Mouse (Mus musculus) liver, embryonic 11.5 days (tissue): ENCODE measurements around the gene Dync1li2. TPM values are rescaled to one million over a fixed set of nuclear protein-coding genes. Genes with fewer than 3 reads are reported as not detected.

Source experiments
- ATAC-seq: fragments of 200-750 bp; cut with Nextera tagmentation; replicated peaks from 2 replicates; pipeline ENCODE4 v1.8.0; 2017; ENCODE audit warnings: moderate number of reproducible peaks, mild to moderate bottlenecking, moderate TSS enrichment, moderate library complexity; ENCODE audit not compliant: low FRiP score
- DNase-seq: peaks from one replicate; pipeline ENCODE4 v3.0.0-alpha.2; 2017; ENCODE audit warnings: low spot score
- H3K27ac ChIP-seq: fragments of 300-500 bp; sonication (generic); 2 replicates; pipeline ENCODE4 v1.5.1; 2014; ENCODE audit warnings: mild to moderate bottlenecking, low read depth, low read length, control low read depth
- H3K27me3 ChIP-seq: fragments of 300-500 bp; sonication (generic); replicated peaks from 2 replicates; pipeline ENCODE4 v1.6.1; 2014; ENCODE audit warnings: low read length, mixed read lengths; ENCODE audit not compliant: control insufficient read depth, insufficient read depth
- H3K36me3 ChIP-seq: fragments of 300-500 bp; sonication (generic); 2 replicates; pipeline ENCODE4 v1.6.1; 2014; ENCODE audit warnings: mild to moderate bottlenecking, low read length, moderate library complexity, mixed read lengths; ENCODE audit not compliant: control insufficient read depth, insufficient read depth
- H3K4me1 ChIP-seq: fragments of 300-500 bp; sonication (generic); replicated peaks from 2 replicates; pipeline ENCODE4 v1.6.1; 2014; ENCODE audit warnings: low read length, mixed read lengths; ENCODE audit not compliant: control insufficient read depth, insufficient read depth
- H3K4me2 ChIP-seq: fragments of 300-500 bp; sonication (generic); 2 replicates; pipeline ENCODE4 v1.6.1; 2014; ENCODE audit warnings: mild to moderate bottlenecking, control low read depth, moderate library complexity
- H3K4me3 ChIP-seq: fragments of 300-500 bp; sonication (generic); 2 replicates; pipeline ENCODE4 v1.5.1; 2014; ENCODE audit warnings: low read depth, low read length, control low read depth
- H3K9ac ChIP-seq: fragments of 300-500 bp; sonication (generic); 2 replicates; pipeline ENCODE4 v1.6.1; 2014; ENCODE audit warnings: low read depth, low read length, control low read depth
- H3K9me3 ChIP-seq: fragments of 300-500 bp; sonication (generic); 2 replicates; pipeline ENCODE4 v1.6.1; 2016; ENCODE audit warnings: low read length, inconsistent platforms, mixed read lengths; ENCODE audit not compliant: control insufficient read depth
- WGBS: fragments of 180-500 bp; shearing (Covaris S2); extraction: QIAGEN DNeasy Blood & Tissue Kit; methylation state at CpG from one replicate; pipeline ENCODE4 v1.1.7; 2014; 5-methylcytosine and 5-hydroxymethylcytosine counted together
- polyA plus RNA-seq: library from polyadenylated mRNA; unstranded; fragments of >200 nt; fragmentation: Nextera tagmentation; extraction: Ambion mirVana; gene quantifications from 2 replicates; pipeline ENCODE4 v1.2.1, GENCODE M21; 2014

Dync1li2 gene
- polyA plus RNA-seq, 1 experiment from 2014 or later = 31.4 TPM

DNA sequence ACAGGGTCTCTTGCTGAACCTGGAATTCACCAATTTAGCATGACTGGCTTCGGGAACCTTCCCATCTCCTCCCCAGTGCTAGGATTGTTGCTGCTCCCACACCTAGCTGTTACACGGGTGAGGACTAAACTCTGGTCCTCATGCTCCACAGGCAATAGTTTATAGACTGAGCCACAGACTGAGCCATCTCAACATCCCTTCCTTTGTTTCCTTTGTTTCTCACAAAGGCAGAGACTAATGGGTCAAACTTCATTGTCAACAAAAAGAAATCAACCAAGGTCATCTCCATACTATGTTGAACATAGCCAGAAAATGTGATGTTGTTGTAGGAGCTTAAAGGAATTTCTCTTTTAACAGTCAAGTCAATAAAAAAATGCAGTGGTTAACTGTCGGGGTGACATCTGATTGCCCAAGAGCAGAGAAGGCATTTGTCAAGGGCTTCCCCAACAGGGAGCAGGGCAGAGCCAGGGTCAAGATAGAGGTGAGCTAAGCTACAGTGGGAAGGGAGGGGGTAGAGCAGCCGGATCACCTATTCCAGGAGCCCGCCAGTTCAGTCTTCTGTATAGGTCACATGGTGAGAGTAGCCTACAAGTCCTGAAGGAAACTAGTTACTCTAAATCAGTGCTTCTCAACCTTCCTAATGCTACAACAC, 9.5 kb downstream of the Dync1li2 start:
- Histone ChIP-seq H3K36me3 (peaks cover 55% of the 10 kb centered on the region), H3K9me3 (no peaks in the 10 kb centered on the region), H3K4me3 (no peak overlapping the region), H3K4me1 (peaks cover 7% of the 10 kb centered on the region), H3K27ac (no peak overlapping the region), H3K9ac (no peak overlapping the region), H3K27me3 (no peaks in the 10 kb centered on the region), H3K4me2 (no peak overlapping the region)
- no peak for DNase-seq
- 92% methylated on average over 5 of the region's 5 CpGs for WGBS
- ATAC-seq = no peak

DNA sequence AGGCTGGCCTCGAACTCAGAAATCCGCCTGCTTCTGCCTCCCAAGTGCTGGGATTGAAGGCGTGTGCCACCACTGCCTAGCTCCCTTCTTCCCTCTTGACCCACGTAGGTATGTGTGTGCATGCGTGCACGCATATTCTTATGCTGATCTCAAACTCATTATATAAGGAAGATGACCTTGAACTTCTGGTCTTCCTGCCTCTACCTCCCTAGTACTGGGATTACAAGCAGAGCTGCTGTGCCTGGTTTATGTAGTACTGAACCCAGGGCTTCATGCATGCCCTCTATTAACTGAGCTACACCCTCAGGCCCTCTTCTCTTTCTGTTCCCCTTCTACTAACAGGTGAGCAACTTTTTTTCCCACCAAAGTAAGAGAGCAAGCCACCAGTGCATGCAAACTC, 10.2 kb downstream of the Dync1li2 start:
- H3K36me3 ChIP-seq = peaks cover 56% of the 10 kb centered on the region
- WGBS = 92% methylated on average over 6 of the region's 6 CpGs
- no peaks in the 10 kb centered on the region for H3K9me3 ChIP-seq
- ATAC-seq (no peak), DNase-seq (no peak)
- H3K27ac ChIP-seq = no peak overlapping the region
- H3K4me1 ChIP-seq = peaks cover 7% of the 10 kb centered on the region
- H3K9ac ChIP-seq = no peak overlapping the region
- no peak overlapping the region for H3K4me3 ChIP-seq
- no peaks in the 10 kb centered on the region for H3K27me3 ChIP-seq
- no peak overlapping the region for H3K4me2 ChIP-seq

DNA sequence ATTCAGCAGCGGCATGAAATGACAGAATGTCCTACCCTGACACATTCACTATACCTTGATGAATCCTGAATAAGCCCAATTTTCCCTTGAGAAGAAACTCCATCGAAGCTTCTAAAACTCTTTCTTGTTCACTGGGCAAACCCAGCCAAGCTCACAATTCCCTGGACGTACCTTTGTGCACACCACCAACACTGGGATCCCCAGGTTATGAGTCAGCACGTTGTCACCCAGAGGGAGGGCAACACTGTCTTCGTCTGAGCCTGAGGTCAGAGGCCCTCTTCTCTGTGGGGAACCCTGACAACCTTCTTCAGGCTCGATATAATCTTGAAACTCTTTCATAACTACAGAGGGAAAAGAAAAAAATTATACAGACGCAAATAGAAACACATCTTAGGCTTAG, 12.6 kb downstream of the Dync1li2 start:
- 87% methylated on average over 7 of the region's 7 CpGs for WGBS
- H3K9me3 ChIP-seq = no peaks in the 10 kb centered on the region
- no peak for ATAC-seq
- H3K36me3 ChIP-seq = peaks cover 54% of the 10 kb centered on the region
- H3K4me3 ChIP-seq = no peak overlapping the region
- no peak overlapping the region for H3K9ac ChIP-seq
- no peaks in the 10 kb centered on the region for H3K27me3 ChIP-seq
- H3K4me1 ChIP-seq = peaks cover 7% of the 10 kb centered on the region
- no peak overlapping the region for H3K27ac ChIP-seq
- no peak overlapping the region for H3K4me2 ChIP-seq
- DNase-seq = no peak

DNA sequence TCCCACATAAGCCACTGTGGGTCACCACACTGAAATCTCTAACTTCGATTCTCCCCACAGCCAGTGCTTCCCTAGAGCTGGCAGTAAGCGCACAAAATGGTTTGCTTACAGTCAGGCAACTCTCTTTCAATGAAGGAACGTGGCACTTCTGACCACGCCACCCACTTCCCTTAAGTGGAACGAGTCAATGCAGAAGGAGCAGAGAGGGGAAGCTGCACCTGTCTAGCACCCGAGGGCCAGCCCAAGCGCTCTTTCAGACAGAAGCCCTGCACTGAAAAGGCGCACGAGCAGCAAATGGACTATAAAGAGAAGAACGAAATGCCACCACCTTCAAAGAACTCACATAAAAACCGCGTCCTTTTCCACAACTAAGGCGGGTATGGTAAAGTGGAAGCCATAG, 15.1 kb downstream of the Dync1li2 start:
- ATAC-seq = no peak
- Histone ChIP-seq H3K27ac (no peak overlapping the region), H3K4me3 (no peak overlapping the region), H3K4me2 (no peak overlapping the region), H3K36me3 (peaks cover 59% of the 10 kb centered on the region), H3K4me1 (no peaks in the 10 kb centered on the region), H3K9ac (no peak overlapping the region), H3K9me3 (no peaks in the 10 kb centered on the region), H3K27me3 (no peaks in the 10 kb centered on the region)
- DNase-seq = no peak
- WGBS = 88% methylated on average over 13 of the region's 13 CpGs

DNA sequence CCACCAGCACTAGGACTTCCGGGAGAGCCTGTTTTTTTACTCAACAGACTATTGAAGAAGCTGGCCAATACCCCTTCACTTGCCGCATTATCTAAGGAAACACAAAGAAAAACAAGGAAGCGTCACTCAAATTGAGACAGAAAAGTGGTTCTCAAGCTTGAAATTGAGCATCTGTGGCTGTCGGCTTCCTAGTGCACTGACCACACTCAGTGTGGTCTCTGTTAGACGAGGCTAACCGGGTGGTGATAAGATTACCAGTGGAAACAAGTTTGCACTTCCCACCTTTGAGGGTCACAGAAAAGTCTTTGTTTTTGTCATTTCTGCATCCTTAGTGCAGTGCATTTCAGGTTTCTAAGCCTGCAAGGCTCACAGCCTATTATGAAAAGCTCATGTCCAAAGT, 20.5 kb downstream of the Dync1li2 start:
- H3K4me3 ChIP-seq = no peak overlapping the region
- no peaks in the 10 kb centered on the region for H3K9me3 ChIP-seq
- no peak for ATAC-seq
- H3K27ac ChIP-seq = no peak overlapping the region
- H3K9ac ChIP-seq = no peak overlapping the region
- 61% methylated on average over 6 of the region's 6 CpGs for whole genome bisulfite sequencing
- H3K36me3 ChIP-seq = peaks cover 53% of the 10 kb centered on the region
- H3K27me3 ChIP-seq = no peaks in the 10 kb centered on the region
- H3K4me1 ChIP-seq = no peaks in the 10 kb centered on the region
- no peak overlapping the region for H3K4me2 ChIP-seq
- DNase-seq = no peak

DNA sequence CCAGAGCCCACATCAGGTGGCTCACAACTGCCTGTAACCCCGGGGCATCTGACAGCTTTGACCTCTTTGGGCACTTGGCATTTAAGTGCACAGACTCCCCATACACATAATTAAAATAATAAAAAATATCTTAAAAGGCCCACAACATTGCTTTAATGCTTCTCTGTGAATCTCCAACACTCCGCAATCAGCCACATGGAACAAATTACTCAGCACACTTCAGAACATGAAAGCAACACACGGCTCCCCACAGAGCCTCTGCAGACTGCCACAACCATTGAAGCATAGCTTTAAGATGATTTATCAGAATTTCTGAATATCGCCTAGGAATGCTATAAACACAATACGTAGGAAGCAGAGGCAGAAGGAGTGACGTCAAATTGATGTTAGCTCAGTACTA, 26.8 kb downstream of the Dync1li2 start:
- WGBS = 91% methylated on average over 6 of the region's 6 CpGs
- Histone ChIP-seq H3K27ac (no peak overlapping the region), H3K4me2 (no peak overlapping the region), H3K4me3 (no peak overlapping the region), H3K9ac (no peak overlapping the region), H3K27me3 (no peaks in the 10 kb centered on the region), H3K36me3 (peaks cover 18% of the 10 kb centered on the region), H3K4me1 (no peaks in the 10 kb centered on the region), H3K9me3 (no peaks in the 10 kb centered on the region)
- ATAC-seq (no peak), DNase-seq (no peak)

DNA sequence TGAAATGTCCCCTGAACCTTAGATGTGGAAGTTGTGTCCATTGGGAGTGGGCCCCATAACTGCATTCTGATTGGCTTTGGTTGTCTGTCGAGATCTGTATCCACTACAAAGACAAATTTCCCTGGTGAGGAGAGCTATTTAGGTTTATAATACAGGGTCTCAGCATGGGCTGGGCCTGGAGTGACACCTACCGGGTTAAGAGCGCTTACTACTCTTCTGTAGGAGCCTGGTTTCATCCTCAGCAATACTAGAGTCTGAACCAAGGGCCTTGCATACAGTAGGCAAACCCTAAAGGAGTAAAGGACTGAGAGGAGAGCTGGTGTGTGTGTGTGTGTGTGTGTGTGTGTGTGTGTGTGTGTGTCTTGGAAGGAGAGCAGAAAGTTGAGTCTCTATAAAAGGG, 28.6 kb downstream of the Dync1li2 start:
- DNase-seq (no peak), ATAC-seq (no peak)
- no peak overlapping the region for H3K9ac ChIP-seq
- no peaks in the 10 kb centered on the region for H3K9me3 ChIP-seq
- no peak overlapping the region for H3K4me3 ChIP-seq
- H3K27ac ChIP-seq = no peak overlapping the region
- no peaks in the 10 kb centered on the region for H3K27me3 ChIP-seq
- H3K4me1 ChIP-seq = no peaks in the 10 kb centered on the region
- 60% methylated on average over 3 of the region's 3 CpGs for WGBS
- no peak overlapping the region for H3K4me2 ChIP-seq
- peaks cover 9% of the 10 kb centered on the region for H3K36me3 ChIP-seq

DNA sequence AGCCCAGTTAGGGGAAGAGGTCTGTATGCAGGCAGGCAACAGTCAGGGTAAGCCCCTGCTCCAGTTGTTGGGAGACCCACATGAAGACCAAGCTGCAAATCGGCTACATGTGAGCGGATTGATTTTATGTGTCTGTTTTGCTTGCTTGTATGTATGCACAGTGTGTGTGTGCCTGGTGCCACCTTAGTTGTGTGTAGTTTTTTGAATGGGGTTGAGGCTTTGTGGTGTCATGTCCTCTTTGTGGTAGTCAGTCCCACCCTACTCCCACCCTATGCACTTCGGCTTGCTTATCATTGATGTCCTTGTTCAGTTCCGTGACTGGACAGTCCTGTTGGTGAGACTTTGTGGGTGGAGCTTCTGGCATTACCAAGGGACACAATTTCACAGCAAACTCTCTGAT, 29.1 kb downstream of the Dync1li2 start:
- Histone ChIP-seq H3K9ac (no peak overlapping the region), H3K27me3 (no peaks in the 10 kb centered on the region), H3K27ac (no peak overlapping the region), H3K36me3 (peaks cover 8% of the 10 kb centered on the region), H3K4me1 (no peaks in the 10 kb centered on the region), H3K9me3 (no peaks in the 10 kb centered on the region), H3K4me2 (no peak overlapping the region), H3K4me3 (no peak overlapping the region)
- ATAC-seq = no peak
- WGBS = 60% methylated on average over 4 of the region's 4 CpGs
- no peak for DNase-seq

DNA sequence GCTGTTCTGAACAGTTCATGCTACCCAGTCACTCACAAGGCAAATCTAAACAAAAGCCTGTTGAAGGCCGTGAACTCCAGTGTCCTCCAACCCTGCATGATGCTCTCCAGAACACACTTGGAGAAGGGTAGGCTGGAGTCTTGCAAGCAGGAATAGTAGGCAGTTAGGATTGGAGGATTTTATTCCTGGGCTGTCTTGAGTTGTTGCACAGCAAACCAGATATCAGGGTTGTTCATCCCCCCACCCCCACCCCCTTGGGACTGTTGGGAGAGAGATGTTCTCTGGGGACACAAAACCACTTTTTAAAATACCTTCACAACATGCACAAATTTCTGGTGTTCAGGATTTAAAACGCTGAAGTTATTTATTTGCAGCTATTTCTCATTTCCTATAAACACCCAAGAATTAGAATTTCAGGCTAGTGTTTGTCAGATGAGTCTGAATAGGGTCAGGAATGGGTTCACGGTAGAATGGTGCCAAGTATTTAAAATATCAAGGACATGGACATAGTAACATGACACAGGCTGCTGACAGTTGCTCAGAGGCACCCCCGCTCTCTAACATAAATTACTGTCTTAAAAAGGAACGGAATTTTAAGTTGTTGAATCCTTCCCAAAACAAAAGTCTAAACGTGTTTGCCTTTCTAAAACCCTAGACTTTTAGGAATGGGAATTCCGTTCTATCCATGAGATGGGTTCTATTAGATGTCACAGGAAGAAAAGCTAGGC, 29.9 kb downstream of the Dync1li2 start:
- Histone ChIP-seq H3K36me3 (peaks cover 5% of the 10 kb centered on the region), H3K4me3 (no peak overlapping the region), H3K9ac (no peak overlapping the region), H3K9me3 (no peaks in the 10 kb centered on the region), H3K4me2 (no peak overlapping the region), H3K27me3 (no peaks in the 10 kb centered on the region), H3K4me1 (no peaks in the 10 kb centered on the region), H3K27ac (no peak overlapping the region)
- ATAC-seq = no peak
- WGBS = 78% methylated on average over 7 of the region's 7 CpGs
- DNase-seq = no peak
